Mouse (Mus musculus): ENCODE results near the gene H2-Ob.

DNA sequence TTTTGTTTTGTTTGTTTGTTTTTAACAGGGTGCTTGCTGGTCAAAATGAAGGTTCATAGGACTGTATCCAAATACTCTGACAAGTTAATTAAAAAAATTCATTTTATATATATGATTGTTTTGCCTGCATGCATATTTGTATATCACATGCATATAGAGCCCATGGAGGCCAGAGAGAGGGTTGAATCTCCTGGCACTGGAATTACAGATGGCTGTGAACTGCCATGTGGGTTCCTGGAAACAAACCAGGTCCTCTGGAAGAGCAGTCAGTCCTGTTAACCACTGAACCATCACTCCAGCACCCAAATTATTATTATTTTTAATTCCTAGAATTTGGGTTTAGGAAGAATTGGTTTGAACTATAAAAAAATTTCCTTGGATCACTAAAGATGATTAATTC lies 56.6 kb downstream of the H2-Ob start:
- TF ChIP-seq CTCF (IDR thresholded peaks at IDR 0.05; ENCODE audit: extremely low read depth, insufficient read length, insufficient replicate concordance, low read depth, low read length) = no peak
- no peak for TF ChIP-seq POLR2A (IDR thresholded peaks at IDR 0.05; ENCODE audit: low read depth, low read length)
